Mouse (Mus musculus) thymus, adult 18-20 months (tissue): ENCODE results near the gene Kcnk3.

Source experiments
- DNase-seq, 2 experiments: peaks; one replicate each; pipeline ENCODE4 v3.0.0; 2022; ENCODE audit warnings: mixed read lengths in 2 of 2

Kcnk3 gene

GRCm38 (mm10) chr5:30589069-30589468 is 1.1 kb downstream of the Kcnk3 start:
- DNase-seq = no peak

GRCm38 (mm10) chr5:30589546-30589945 is 1.6 kb downstream of the Kcnk3 start:
- no peak for DNase-seq

- no peak for DNase-seq
Measured at GRCm38 (mm10) chr5:30590231-30590630, 2.3 kb downstream of the Kcnk3 start.

- no peak for DNase-seq
Measured at GRCm38 (mm10) chr5:30591205-30591731, 3.3 kb downstream of the Kcnk3 start.

GRCm38 (mm10) chr5:30591786-30592185 is 3.8 kb downstream of the Kcnk3 start:
- DNase-seq = no peak

- DNase-seq = no peak
Measured at GRCm38 (mm10) chr5:30592279-30592980, 4.5 kb downstream of the Kcnk3 start.

- no peak for DNase-seq
Measured at GRCm38 (mm10) chr5:30593360-30593759, 5.4 kb downstream of the Kcnk3 start.

GRCm38 (mm10) chr5:30593811-30594504 is 6.0 kb downstream of the Kcnk3 start:
- DNase-seq = no peak

GRCm38 (mm10) chr5:30594953-30595560 is 7.1 kb downstream of the Kcnk3 start:
- DNase-seq = no peak

GRCm38 (mm10) chr5:30601397-30601796 is 13.4 kb downstream of the Kcnk3 start:
- DNase-seq = no peak

- DNase-seq = no peak
Measured at GRCm38 (mm10) chr5:30603255-30603654, 15.3 kb downstream of the Kcnk3 start.

GRCm38 (mm10) chr5:30603926-30604325 is 16.0 kb downstream of the Kcnk3 start:
- no peak for DNase-seq

GRCm38 (mm10) chr5:30604769-30605188 is 16.8 kb downstream of the Kcnk3 start:
- no peak for DNase-seq

GRCm38 (mm10) chr5:30605649-30606048 is 17.7 kb downstream of the Kcnk3 start:
- DNase-seq = no peak

- no peak for DNase-seq
Measured at GRCm38 (mm10) chr5:30606424-30607073, 18.6 kb downstream of the Kcnk3 start.

GRCm38 (mm10) chr5:30609094-30609493 is 21.1 kb downstream of the Kcnk3 start:
- no peak for DNase-seq

- no peak for DNase-seq
Measured at GRCm38 (mm10) chr5:30609918-30610645, 22.1 kb downstream of the Kcnk3 start.

- no peak for DNase-seq
Measured at GRCm38 (mm10) chr5:30611091-30611490, 23.1 kb downstream of the Kcnk3 start.

- no peak for DNase-seq
Measured at GRCm38 (mm10) chr5:30611689-30612088, 23.7 kb downstream of the Kcnk3 start.

GRCm38 (mm10) chr5:30612575-30612974 is 24.6 kb downstream of the Kcnk3 start:
- no peak for DNase-seq

- DNase-seq = no peak
Measured at GRCm38 (mm10) chr5:30613242-30613641, 25.3 kb downstream of the Kcnk3 start.

GRCm38 (mm10) chr5:30614221-30614620 is 26.3 kb downstream of the Kcnk3 start:
- DNase-seq = no peak
